Mouse (Mus musculus) heart, embryonic 13.5 days (tissue): ENCODE data around the gene Srebf1. TPM values are rescaled to one million over a fixed set of nuclear protein-coding genes. Genes with fewer than 3 reads are reported as not detected.
A peak's percentile ranks its signal among the peaks of the same experiment; 100 is the strongest.

ENCODE experiments used
- ATAC-seq: fragments of 200-750 bp; cut with Nextera tagmentation; 2 replicates; pipeline ENCODE4 v1.8.0; 2017; ENCODE audit warnings: moderate TSS enrichment; ENCODE audit not compliant: insufficient number of reproducible peaks, low FRiP score, low TSS enrichment; ENCODE audit errors: extremely low read depth
- H3K27ac ChIP-seq: fragments of 300-500 bp; sonication (generic); replicated peaks from 2 replicates; pipeline ENCODE4 v1.5.1; 2015; ENCODE audit warnings: moderate library complexity, mild to moderate bottlenecking, inconsistent platforms
- H3K27me3 ChIP-seq: fragments of 300-500 bp; sonication (generic); replicated peaks from 2 replicates; pipeline ENCODE4 v1.6.1; 2015; ENCODE audit warnings: mild to moderate bottlenecking, inconsistent platforms
- H3K36me3 ChIP-seq: fragments of 300-500 bp; sonication (generic); 2 replicates; pipeline ENCODE4 v1.6.1; 2015; ENCODE audit warnings: mild to moderate bottlenecking, inconsistent platforms
- H3K4me1 ChIP-seq: fragments of 300-500 bp; sonication (generic); 2 replicates; pipeline ENCODE4 v1.6.1; 2015; ENCODE audit warnings: inconsistent platforms
- H3K4me2 ChIP-seq: fragments of 300-500 bp; sonication (generic); 2 replicates; pipeline ENCODE4 v1.6.1; 2015; ENCODE audit warnings: inconsistent platforms, mild to moderate bottlenecking, moderate library complexity
- H3K4me3 ChIP-seq: fragments of 300-500 bp; sonication (generic); 2 replicates; pipeline ENCODE4 v1.5.1; 2015; ENCODE audit warnings: moderate library complexity, mild to moderate bottlenecking, inconsistent platforms
- H3K9ac ChIP-seq: fragments of 300-500 bp; sonication (generic); 2 replicates; pipeline ENCODE4 v1.6.1; 2015; ENCODE audit warnings: inconsistent platforms, mild to moderate bottlenecking, moderate library complexity
- H3K9me3 ChIP-seq: fragments of 300-500 bp; sonication (generic); 2 replicates; pipeline ENCODE4 v1.6.1; 2016; ENCODE audit warnings: inconsistent platforms
- WGBS: fragments of 180-500 bp; shearing (Covaris S2); methylation state at CpG from one replicate; pipeline ENCODE4 v1.1.7; 2015; ENCODE audit warnings: mixed read lengths; 5-methylcytosine and 5-hydroxymethylcytosine counted together
- polyA plus RNA-seq: library from polyadenylated mRNA; unstranded; fragments of >200 nt; fragmentation: Nextera tagmentation; extraction: Ambion mirVana; gene quantifications from 2 replicates; pipeline ENCODE4 v1.2.1, GENCODE M21; 2015

The Srebf1 gene
- polyA plus RNA-seq, result 34.4 and 41.8 TPM in 2 replicates

GRCm38 (mm10) chr11:60222469-60223236, at the start of gene Srebf1:
Gene Srebf1 (minus strand): TSS chr11:60222581.
- no peaks in the 10 kb centered on the region for H3K27me3 ChIP-seq
- H3K36me3 ChIP-seq, result peaks cover 12% of the 10 kb centered on the region
- ATAC-seq, result peak; percentile 77
- 3% methylated on average over 46 of the region's 46 CpGs for WGBS
- H3K9me3 ChIP-seq, result no peaks in the 10 kb centered on the region
- peak within 1 kb of the TSS; percentile 92 for H3K27ac ChIP-seq
- peak within 1 kb of the TSS; percentile 83 for H3K4me2 ChIP-seq
- H3K9ac ChIP-seq, result peak within 1 kb of the TSS; percentile 90
- peak within 1 kb of the TSS; percentile 55 for H3K4me3 ChIP-seq
- peaks cover 73% of the 10 kb centered on the region for H3K4me1 ChIP-seq

DNA sequence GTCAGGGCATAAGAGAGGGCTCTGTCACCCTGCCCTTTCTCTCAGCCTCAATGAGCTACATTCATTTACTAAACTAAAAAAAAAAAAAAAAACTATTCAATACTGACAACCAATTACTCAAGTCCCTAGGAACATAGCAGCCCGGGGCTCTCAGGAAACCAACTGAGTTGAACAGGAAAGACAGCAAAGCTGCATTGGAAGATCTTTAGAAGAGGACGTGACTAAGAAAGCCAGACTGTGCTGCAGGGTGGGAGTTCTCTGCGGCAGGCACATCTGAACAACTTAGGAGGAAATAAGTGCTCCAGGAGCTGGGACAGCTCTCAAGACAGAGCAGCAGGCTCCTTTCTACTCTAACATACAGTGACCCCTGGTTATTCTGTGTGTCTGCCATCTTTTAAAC, 46.2 kb upstream of the Srebf1 start:
- Histone ChIP-seq H3K27me3 (no peaks in the 10 kb centered on the region), H3K4me3 (no peak overlapping the region), H3K4me1 (peaks cover 9% of the 10 kb centered on the region), H3K4me2 (no peak overlapping the region), H3K9ac (no peak overlapping the region), H3K27ac (peak overlapping the region; percentile 59; the same call in 1 of the 2 replicates), H3K9me3 (no peaks in the 10 kb centered on the region), H3K36me3 (peaks cover 44% of the 10 kb centered on the region)
- ATAC-seq, result no peak
- 67% methylated on average over 3 of the region's 3 CpGs for WGBS

- H3K9ac ChIP-seq, result no peak overlapping the region
- WGBS, result 81% methylated on average over 4 of the region's 4 CpGs
- H3K27me3 ChIP-seq, result no peaks in the 10 kb centered on the region
- no peak overlapping the region for H3K4me3 ChIP-seq
- no peak overlapping the region for H3K4me2 ChIP-seq
- H3K36me3 ChIP-seq, result peaks cover 46% of the 10 kb centered on the region
- no peak overlapping the region for H3K27ac ChIP-seq
- H3K4me1 ChIP-seq, result no peaks in the 10 kb centered on the region
- no peaks in the 10 kb centered on the region for H3K9me3 ChIP-seq
- ATAC-seq, result no peak
These were observed 43.0 kb upstream of the Srebf1 start for GRCm38 (mm10) chr11:60265271-60265985.

DNA sequence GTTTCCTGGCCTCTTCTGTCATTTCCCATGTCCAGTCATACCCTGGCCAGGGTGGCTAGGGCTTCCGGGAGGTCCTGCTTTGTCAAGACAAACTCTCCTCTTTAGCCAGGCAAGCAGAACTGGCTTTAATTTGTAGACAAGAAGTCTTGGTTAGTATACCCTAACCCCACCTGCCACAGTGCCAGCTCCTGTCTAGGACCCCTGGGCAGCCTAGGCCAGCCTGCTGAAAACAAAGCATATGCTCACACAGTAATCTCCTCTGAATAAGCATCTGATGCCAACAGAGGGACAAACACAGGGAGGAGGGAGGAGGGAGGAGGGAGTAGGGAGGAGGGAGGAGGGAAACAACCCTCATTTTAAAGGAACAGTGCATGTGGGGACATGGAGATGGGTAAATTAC, 42.3 kb upstream of the Srebf1 start:
- Histone ChIP-seq H3K9ac (no peak overlapping the region), H3K4me1 (no peaks in the 10 kb centered on the region), H3K4me3 (no peak overlapping the region), H3K9me3 (no peaks in the 10 kb centered on the region), H3K36me3 (peaks cover 42% of the 10 kb centered on the region), H3K4me2 (no peak overlapping the region), H3K27ac (no peak overlapping the region), H3K27me3 (no peaks in the 10 kb centered on the region)
- 88% methylated on average over 1 of the region's 1 CpGs for WGBS
- ATAC-seq, result no peak

DNA sequence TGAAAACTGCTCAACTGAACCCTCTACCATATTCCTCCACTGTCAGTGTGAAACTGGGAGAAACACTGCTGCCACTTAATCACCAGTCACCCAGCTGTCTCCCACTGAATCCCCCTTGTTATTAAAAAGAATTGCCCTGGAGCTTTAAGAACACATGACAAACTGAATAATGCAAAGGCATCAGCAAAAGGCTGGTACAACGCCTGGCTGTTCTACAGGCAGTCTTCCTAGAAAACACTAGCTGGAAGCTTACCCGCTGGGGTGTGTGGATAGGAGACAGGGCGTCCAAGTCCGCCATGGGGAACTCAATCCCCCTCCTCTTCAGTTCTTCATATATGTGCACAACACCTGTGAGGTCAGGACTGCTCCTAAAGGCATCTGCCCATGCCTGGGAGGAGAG, 40.0 kb upstream of the Srebf1 start:
- Histone ChIP-seq H3K9me3 (no peaks in the 10 kb centered on the region), H3K4me2 (no peak overlapping the region), H3K4me3 (no peak overlapping the region), H3K27ac (no peak overlapping the region), H3K4me1 (peaks cover 7% of the 10 kb centered on the region; the same call in 1 of the 2 replicates), H3K9ac (no peak overlapping the region), H3K36me3 (peaks cover 48% of the 10 kb centered on the region), H3K27me3 (no peaks in the 10 kb centered on the region)
- no peak for ATAC-seq
- WGBS, result 81% methylated on average over 4 of the region's 4 CpGs

DNA sequence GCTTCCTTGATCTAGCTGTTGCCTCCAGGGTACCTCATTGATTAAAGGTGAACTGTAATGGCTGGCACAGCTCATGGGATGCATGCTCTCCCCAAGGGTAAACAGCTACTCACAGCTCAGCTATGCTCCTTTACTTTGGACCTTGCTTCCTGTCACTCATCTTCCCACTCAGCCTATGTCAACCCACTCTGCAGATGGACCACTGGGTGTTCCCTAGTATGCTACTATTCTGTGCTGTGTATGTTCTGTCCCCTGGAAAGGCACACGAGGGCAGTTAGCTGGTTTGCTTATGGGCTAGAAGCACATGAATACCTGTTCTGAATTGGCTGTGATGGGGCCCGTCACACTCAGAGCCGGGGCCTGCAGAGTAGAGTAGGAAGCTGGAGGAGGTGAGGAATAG, 38.4 kb upstream of the Srebf1 start:
- peaks cover 24% of the 10 kb centered on the region for H3K4me1 ChIP-seq
- no peak overlapping the region for H3K4me3 ChIP-seq
- H3K27ac ChIP-seq, result no peak overlapping the region
- WGBS, result 78% methylated on average over 3 of the region's 3 CpGs
- peaks cover 40% of the 10 kb centered on the region for H3K36me3 ChIP-seq
- H3K9ac ChIP-seq, result no peak overlapping the region
- no peak; the same call in 1 of the 2 replicates for ATAC-seq
- H3K9me3 ChIP-seq, result no peaks in the 10 kb centered on the region
- H3K4me2 ChIP-seq, result no peak overlapping the region
- no peaks in the 10 kb centered on the region for H3K27me3 ChIP-seq

DNA sequence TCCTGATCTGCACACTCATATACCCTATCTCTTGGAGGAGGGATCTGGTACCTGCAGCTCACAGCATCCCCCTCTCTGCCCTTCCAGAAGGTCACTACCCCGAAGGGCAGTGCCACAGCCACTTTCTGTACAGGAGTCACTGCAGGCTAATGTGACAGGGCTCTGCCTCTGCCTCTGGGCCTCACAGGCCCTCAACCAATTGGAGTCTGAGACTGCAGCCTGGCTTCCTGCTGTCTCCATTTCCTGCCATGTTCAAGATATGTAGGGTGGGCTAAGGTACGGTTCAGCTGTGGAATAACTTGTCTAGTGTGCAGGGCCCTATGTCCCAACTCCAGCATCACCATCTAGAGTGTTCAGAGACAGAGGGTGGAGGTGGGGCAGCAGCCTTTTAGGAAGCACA, 35.3 kb upstream of the Srebf1 start:
- Histone ChIP-seq H3K4me3 (no peak overlapping the region), H3K9me3 (no peaks in the 10 kb centered on the region), H3K4me1 (peaks cover 54% of the 10 kb centered on the region), H3K27ac (no peak overlapping the region), H3K4me2 (no peak overlapping the region), H3K9ac (no peak overlapping the region), H3K36me3 (peaks cover 43% of the 10 kb centered on the region), H3K27me3 (no peaks in the 10 kb centered on the region)
- 58% methylated on average over 2 of the region's 2 CpGs for WGBS
- no peak for ATAC-seq

DNA sequence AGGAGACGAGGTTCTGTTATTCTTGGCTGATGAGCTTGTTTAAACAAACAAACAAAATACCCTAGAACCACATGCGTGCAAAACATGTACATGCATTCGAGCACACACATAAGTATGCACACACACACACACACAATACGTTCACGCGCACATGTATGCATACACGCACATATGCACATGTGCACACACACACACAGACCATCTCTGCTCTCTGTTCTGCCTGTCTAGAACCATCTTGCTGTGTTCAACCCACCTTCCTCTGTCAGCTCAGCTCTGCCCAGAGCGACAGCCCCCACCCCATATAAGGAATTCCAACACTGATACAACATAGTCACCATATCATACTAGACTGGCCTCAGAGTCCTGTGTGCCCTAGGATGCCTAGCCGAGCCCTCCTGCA, 34.3 kb upstream of the Srebf1 start:
- Histone ChIP-seq H3K9me3 (no peaks in the 10 kb centered on the region), H3K27me3 (no peaks in the 10 kb centered on the region), H3K27ac (peak overlapping the region; percentile 55; the same call in 1 of the 2 replicates), H3K4me3 (no peak overlapping the region), H3K9ac (no peak overlapping the region), H3K4me2 (no peak overlapping the region), H3K4me1 (peaks cover 63% of the 10 kb centered on the region), H3K36me3 (peaks cover 43% of the 10 kb centered on the region)
- 74% methylated on average over 9 of the region's 9 CpGs for WGBS
- ATAC-seq, result no peak

DNA sequence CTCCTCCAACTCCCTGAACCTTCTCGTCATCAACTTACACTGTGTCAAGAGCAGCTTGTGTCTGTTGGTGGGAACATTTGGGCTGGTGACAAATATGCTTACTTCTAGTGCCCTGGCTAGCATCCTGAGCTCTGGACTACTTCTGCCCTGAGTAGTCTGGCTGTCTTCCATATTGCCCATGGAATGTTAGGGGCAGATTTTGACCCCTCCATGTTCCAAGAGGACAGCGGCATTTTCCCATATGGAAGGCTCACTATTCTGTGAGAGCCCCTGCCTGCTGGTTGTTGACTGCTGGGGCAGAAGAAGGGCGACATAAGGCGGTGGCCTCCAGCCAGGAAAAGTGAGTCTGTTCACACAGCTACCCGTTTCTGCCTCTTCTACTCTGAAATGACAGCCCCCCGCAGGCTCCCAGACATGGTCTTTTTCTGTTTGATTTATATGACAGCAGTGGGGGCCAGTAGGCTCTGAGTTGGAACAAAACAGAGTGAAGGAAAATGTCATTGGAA, 33.8 kb upstream of the Srebf1 start:
- Histone ChIP-seq H3K9ac (no peak overlapping the region; the same call in 1 of the 2 replicates), H3K4me1 (peaks cover 68% of the 10 kb centered on the region)
- no peak for ATAC-seq

GRCm38 (mm10) chr11:60255639-60256038, 33.3 kb upstream of the Srebf1 start:
- Histone ChIP-seq H3K9ac (0 out of 2 replicates have a peak overlapping the region, but pooled peaks have one; percentile 5), H3K36me3 (peaks cover 38% of the 10 kb centered on the region), H3K27me3 (no peaks in the 10 kb centered on the region)

More for the DNA sequence above, 33.8 kb upstream of the Srebf1 start:
- Histone ChIP-seq H3K9me3 (no peaks in the 10 kb centered on the region), H3K27me3 (no peaks in the 10 kb centered on the region), H3K4me3 (no peak overlapping the region), H3K27ac (peak overlapping the region; percentile 55), H3K4me2 (no peak overlapping the region), H3K36me3 (peaks cover 44% of the 10 kb centered on the region)
- WGBS, result 48% methylated on average over 6 of the region's 6 CpGs

GRCm38 (mm10) chr11:60255181-60255580, 32.8 kb upstream of the Srebf1 start:
- Histone ChIP-seq H3K9me3 (no peaks in the 10 kb centered on the region), H3K9ac (0 out of 2 replicates have a peak overlapping the region, but pooled peaks have one; percentile 5), H3K27me3 (no peaks in the 10 kb centered on the region), H3K4me3 (no peak overlapping the region), H3K27ac (peak overlapping the region; percentile 71; the same call in 1 of the 2 replicates), H3K4me2 (no peak overlapping the region), H3K4me1 (peaks cover 68% of the 10 kb centered on the region), H3K36me3 (peaks cover 42% of the 10 kb centered on the region)
- 84% methylated on average over 3 of the region's 3 CpGs for WGBS
- no peak for ATAC-seq

More at GRCm38 (mm10) chr11:60255639-60256038, 33.3 kb upstream of the Srebf1 start:
- WGBS, result 80% methylated on average over 3 of the region's 3 CpGs
- no peaks in the 10 kb centered on the region for H3K9me3 ChIP-seq
- ATAC-seq, result no peak
- peaks cover 68% of the 10 kb centered on the region for H3K4me1 ChIP-seq
- H3K27ac ChIP-seq, result no peak overlapping the region
- no peak overlapping the region for H3K4me3 ChIP-seq
- no peak overlapping the region for H3K4me2 ChIP-seq
